Mouse (Mus musculus): ENCODE measurements around the gene Lsm4. TPM values are rescaled to one million over a fixed set of nuclear protein-coding genes. Genes with fewer than 3 reads are reported as not detected.

Gene Lsm4
- polyA plus RNA-seq, 1 experiment from 2014 or later: 258 TPM

GRCm38 (mm10) chr8:70657214-70657613 lies 15.8 kb upstream of the Lsm4 start:
- H3K4me1 ChIP-seq (ENCODE audit: control insufficient read depth, insufficient read depth, low read length): peaks cover 22% of the 10 kb centered on the region
- H3K9me3 ChIP-seq (replicated peaks; ENCODE audit: control insufficient read depth, low read length): no peaks in the 10 kb centered on the region
- no peak overlapping the region for H3K4me3 ChIP-seq (ENCODE audit: low read length)
- no peaks in the 10 kb centered on the region for H3K27me3 ChIP-seq (ENCODE audit: control insufficient read depth, insufficient read depth, low read length)
- H3K27ac ChIP-seq (ENCODE audit: low read length): no peak overlapping the region
- WGBS: 96% methylated on average over 3 of the region's 3 CpGs
- H3K9ac ChIP-seq (ENCODE audit: low read length): no peak overlapping the region; the same call in 1 of the 2 replicates
- ATAC-seq (replicated peaks; ENCODE audit: extremely low read depth, insufficient read depth, low FRiP score): no peak
- H3K36me3 ChIP-seq (ENCODE audit: control insufficient read depth, insufficient read depth): peaks cover 18% of the 10 kb centered on the region
- no peak overlapping the region for H3K4me2 ChIP-seq (ENCODE audit: low read depth, low read length)

GRCm38 (mm10) chr8:70657739-70658138 lies 15.3 kb upstream of the Lsm4 start:
- Histone ChIP-seq H3K4me3 (ENCODE audit: low read length) (no peak overlapping the region), H3K4me2 (ENCODE audit: low read depth, low read length) (peak overlapping the region; percentile 84; the same call in 1 of the 2 replicates), H3K27me3 (ENCODE audit: control insufficient read depth, insufficient read depth, low read length) (no peaks in the 10 kb centered on the region), H3K9ac (ENCODE audit: low read length) (peak overlapping the region; percentile 94), H3K4me1 (ENCODE audit: control insufficient read depth, insufficient read depth, low read length) (peaks cover 22% of the 10 kb centered on the region), H3K9me3 (replicated peaks; ENCODE audit: control insufficient read depth, low read length) (no peaks in the 10 kb centered on the region), H3K27ac (ENCODE audit: low read length) (no peak overlapping the region), H3K36me3 (ENCODE audit: control insufficient read depth, insufficient read depth) (peaks cover 17% of the 10 kb centered on the region)
- no peak for ATAC-seq (replicated peaks; ENCODE audit: extremely low read depth, insufficient read depth, low FRiP score)
- WGBS: 81% methylated on average over 2 of the region's 2 CpGs

- WGBS: under 1% methylated on average over 31 of the region's 31 CpGs
- Histone ChIP-seq H3K4me1 (ENCODE audit: control insufficient read depth, insufficient read depth, low read length) (peaks cover 22% of the 10 kb centered on the region), H3K4me2 (ENCODE audit: low read depth, low read length) (peak overlapping the region; percentile 84), H3K4me3 (ENCODE audit: low read length) (peak overlapping the region; percentile 87), H3K9me3 (replicated peaks; ENCODE audit: control insufficient read depth, low read length) (no peaks in the 10 kb centered on the region), H3K36me3 (ENCODE audit: control insufficient read depth, insufficient read depth) (peaks cover 17% of the 10 kb centered on the region), H3K9ac (ENCODE audit: low read length) (peak overlapping the region; percentile 94), H3K27ac (ENCODE audit: low read length) (peak overlapping the region; percentile 91), H3K27me3 (ENCODE audit: control insufficient read depth, insufficient read depth, low read length) (no peaks in the 10 kb centered on the region)
- peak; percentile 46 for ATAC-seq (replicated peaks; ENCODE audit: extremely low read depth, insufficient read depth, low FRiP score)
These were observed 14.0 kb upstream of the Lsm4 start for GRCm38 (mm10) chr8:70658897-70659603.

GRCm38 (mm10) chr8:70659604-70660272 lies 13.3 kb upstream of the Lsm4 start:
- under 1% methylated on average over 39 of the region's 44 CpGs for WGBS
- Histone ChIP-seq H3K4me2 (ENCODE audit: low read depth, low read length) (peak overlapping the region; percentile 84), H3K9me3 (replicated peaks; ENCODE audit: control insufficient read depth, low read length) (no peaks in the 10 kb centered on the region), H3K27me3 (ENCODE audit: control insufficient read depth, insufficient read depth, low read length) (no peaks in the 10 kb centered on the region), H3K36me3 (ENCODE audit: control insufficient read depth, insufficient read depth) (peaks cover 17% of the 10 kb centered on the region), H3K9ac (ENCODE audit: low read length) (peak overlapping the region; percentile 94), H3K4me3 (ENCODE audit: low read length) (peak overlapping the region; percentile 87), H3K4me1 (ENCODE audit: control insufficient read depth, insufficient read depth, low read length) (peaks cover 22% of the 10 kb centered on the region), H3K27ac (ENCODE audit: low read length) (peak overlapping the region; percentile 91)
- ATAC-seq (replicated peaks; ENCODE audit: extremely low read depth, insufficient read depth, low FRiP score): peak; percentile 97

- 4% methylated on average over 14 of the region's 14 CpGs for WGBS
- Histone ChIP-seq H3K9me3 (replicated peaks; ENCODE audit: control insufficient read depth, low read length) (no peaks in the 10 kb centered on the region), H3K36me3 (ENCODE audit: control insufficient read depth, insufficient read depth) (peaks cover 13% of the 10 kb centered on the region), H3K4me1 (ENCODE audit: control insufficient read depth, insufficient read depth, low read length) (peaks cover 22% of the 10 kb centered on the region), H3K27me3 (ENCODE audit: control insufficient read depth, insufficient read depth, low read length) (no peaks in the 10 kb centered on the region), H3K27ac (ENCODE audit: low read length) (peak within 1 kb of the TSS; percentile 91), H3K9ac (ENCODE audit: low read length) (peak within 1 kb of the TSS; percentile 94), H3K4me2 (ENCODE audit: low read depth, low read length) (peak within 1 kb of the TSS; percentile 84), H3K4me3 (ENCODE audit: low read length) (peak within 1 kb of the TSS; percentile 87)
- peak; percentile 37 for ATAC-seq (replicated peaks; ENCODE audit: extremely low read depth, insufficient read depth, low FRiP score)
These were observed 12.7 kb upstream of the Lsm4 start, which contains the start of gene Pgpep1 for GRCm38 (mm10) chr8:70660273-70660725. Gene Pgpep1 (minus strand): TSS chr8:70660388.

GRCm38 (mm10) chr8:70663691-70664090 lies 9.4 kb upstream of the Lsm4 start:
- Histone ChIP-seq H3K4me1 (ENCODE audit: control insufficient read depth, insufficient read depth, low read length) (peaks cover 9% of the 10 kb centered on the region), H3K9me3 (replicated peaks; ENCODE audit: control insufficient read depth, low read length) (no peaks in the 10 kb centered on the region), H3K36me3 (ENCODE audit: control insufficient read depth, insufficient read depth) (no peaks in the 10 kb centered on the region), H3K27me3 (ENCODE audit: control insufficient read depth, insufficient read depth, low read length) (no peaks in the 10 kb centered on the region), H3K9ac (ENCODE audit: low read length) (0 out of 2 replicates have a peak overlapping the region, but pooled peaks have one; percentile 27), H3K27ac (ENCODE audit: low read length) (no peak overlapping the region), H3K4me3 (ENCODE audit: low read length) (no peak overlapping the region), H3K4me2 (ENCODE audit: low read depth, low read length) (no peak overlapping the region)
- ATAC-seq (replicated peaks; ENCODE audit: extremely low read depth, insufficient read depth, low FRiP score): no peak
- WGBS: 51% methylated on average over 4 of the region's 4 CpGs

GRCm38 (mm10) chr8:70664631-70665030 lies 8.4 kb upstream of the Lsm4 start:
- Histone ChIP-seq H3K9me3 (replicated peaks; ENCODE audit: control insufficient read depth, low read length) (no peaks in the 10 kb centered on the region), H3K36me3 (ENCODE audit: control insufficient read depth, insufficient read depth) (no peaks in the 10 kb centered on the region), H3K4me3 (ENCODE audit: low read length) (no peak overlapping the region), H3K9ac (ENCODE audit: low read length) (no peak overlapping the region), H3K4me2 (ENCODE audit: low read depth, low read length) (no peak overlapping the region), H3K27me3 (ENCODE audit: control insufficient read depth, insufficient read depth, low read length) (no peaks in the 10 kb centered on the region), H3K4me1 (ENCODE audit: control insufficient read depth, insufficient read depth, low read length) (peaks cover 7% of the 10 kb centered on the region), H3K27ac (ENCODE audit: low read length) (no peak overlapping the region)
- no peak for ATAC-seq (replicated peaks; ENCODE audit: extremely low read depth, insufficient read depth, low FRiP score)
- 71% methylated on average over 3 of the region's 3 CpGs for WGBS

- Histone ChIP-seq H3K4me1 (ENCODE audit: control insufficient read depth, insufficient read depth, low read length) (0 out of 2 replicates have a peak, but pooled peaks cover under 1% of the 10 kb centered on the region), H3K4me3 (ENCODE audit: low read length) (no peak overlapping the region), H3K36me3 (ENCODE audit: control insufficient read depth, insufficient read depth) (no peaks in the 10 kb centered on the region), H3K9me3 (replicated peaks; ENCODE audit: control insufficient read depth, low read length) (no peaks in the 10 kb centered on the region), H3K27me3 (ENCODE audit: control insufficient read depth, insufficient read depth, low read length) (no peaks in the 10 kb centered on the region), H3K27ac (ENCODE audit: low read length) (no peak overlapping the region), H3K9ac (ENCODE audit: low read length) (no peak overlapping the region), H3K4me2 (ENCODE audit: low read depth, low read length) (no peak overlapping the region)
- 62% methylated on average over 2 of the region's 2 CpGs for WGBS
- no peak for ATAC-seq (replicated peaks; ENCODE audit: extremely low read depth, insufficient read depth, low FRiP score)
These were observed 7.4 kb upstream of the Lsm4 start for GRCm38 (mm10) chr8:70665599-70665998.

- H3K4me1 ChIP-seq (ENCODE audit: control insufficient read depth, insufficient read depth, low read length): no peaks in the 10 kb centered on the region
- H3K4me3 ChIP-seq (ENCODE audit: low read length): no peak overlapping the region
- H3K36me3 ChIP-seq (ENCODE audit: control insufficient read depth, insufficient read depth): no peaks in the 10 kb centered on the region
- no peak overlapping the region for H3K4me2 ChIP-seq (ENCODE audit: low read depth, low read length)
- no peak for ATAC-seq (replicated peaks; ENCODE audit: extremely low read depth, insufficient read depth, low FRiP score)
- WGBS: 58% methylated on average over 5 of the region's 5 CpGs
- no peaks in the 10 kb centered on the region for H3K27me3 ChIP-seq (ENCODE audit: control insufficient read depth, insufficient read depth, low read length)
- no peak overlapping the region for H3K27ac ChIP-seq (ENCODE audit: low read length)
- no peak overlapping the region for H3K9ac ChIP-seq (ENCODE audit: low read length)
- no peaks in the 10 kb centered on the region for H3K9me3 ChIP-seq (replicated peaks; ENCODE audit: control insufficient read depth, low read length)
These were observed 6.0 kb upstream of the Lsm4 start for GRCm38 (mm10) chr8:70667071-70667470.

Measured in heart, embryonic 16.5 days (tissue).